Mouse (Mus musculus) mesoderm, embryonic 11.5 days (tissue): ENCODE measurements at regions not wholly inside any gene's neighbourhood (a gene's known extent, or its start where the extent isn't known, plus 50 kb on each side); places are given as distances from the start of the nearest gene placed in this dataset.
A peak's percentile ranks its signal among the peaks of the same experiment; 100 is the strongest.

ENCODE experiments used
- DNase-seq: peaks from one replicate; pipeline ENCODE4 v3.0.0-alpha.2; 2012; ENCODE audit warnings: low read depth, low spot score

DNA sequence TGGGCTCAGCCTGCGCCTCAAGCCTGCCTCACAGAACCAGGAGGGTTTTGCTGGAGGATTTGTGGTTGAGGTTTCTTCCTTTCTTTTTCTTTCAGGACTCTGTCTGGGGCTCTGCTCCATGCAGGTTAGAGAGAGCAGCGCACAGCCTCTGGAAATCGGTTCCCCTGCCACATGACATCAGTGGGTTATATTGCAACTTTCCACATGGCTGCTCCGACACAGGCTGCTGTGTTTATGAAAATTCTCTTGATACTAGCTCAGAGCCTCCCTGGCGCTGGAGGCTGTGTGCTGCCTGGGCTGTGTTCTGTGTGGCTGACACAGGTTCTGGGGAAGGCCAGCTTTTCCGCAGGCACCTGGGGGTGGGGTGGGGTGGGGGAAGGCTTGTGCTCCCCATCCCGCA, 178.7 kb upstream of the Gm4791 start:
- DNase-seq: no peak

DNA sequence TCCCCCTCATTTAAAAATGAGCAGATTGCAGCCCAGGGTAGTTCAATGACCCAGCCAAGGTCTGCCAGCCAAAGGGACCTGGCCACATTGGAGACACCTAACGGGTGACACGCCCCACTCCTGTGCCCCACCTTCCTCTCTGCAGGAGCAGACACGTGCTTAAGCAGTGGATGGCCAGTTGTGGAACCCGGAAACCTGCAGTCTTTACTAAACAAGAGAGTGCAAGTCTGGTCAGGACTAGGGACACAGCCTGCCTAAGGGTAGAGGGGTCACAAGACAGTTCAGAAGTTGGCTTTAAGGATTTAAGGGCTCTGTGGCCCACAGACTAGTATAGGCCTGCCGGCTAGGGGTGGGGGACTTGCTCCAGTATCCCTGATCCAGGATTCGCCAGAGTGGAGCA, 179.2 kb upstream of the Gm4791 start:
- no peak for DNase-seq

DNA sequence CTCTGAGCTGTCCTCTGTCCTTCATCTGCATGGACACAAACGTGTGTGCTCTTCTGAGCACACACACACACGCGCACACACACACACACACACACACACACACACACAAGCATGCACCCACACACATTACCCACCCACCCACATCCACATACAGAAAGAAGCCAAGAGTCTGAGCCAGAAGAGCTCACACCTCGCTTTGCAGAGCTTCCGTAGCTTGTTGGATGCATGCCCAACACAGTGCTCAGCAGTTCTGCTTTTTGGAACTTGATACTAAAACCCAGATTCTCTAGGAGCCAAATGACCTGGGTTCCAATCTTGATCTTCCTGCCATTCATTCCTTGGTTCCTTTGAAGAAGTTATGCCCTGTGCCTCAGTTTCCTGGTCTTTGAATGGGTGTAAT, 182.4 kb upstream of the Gm4791 start:
- DNase-seq: no peak

DNA sequence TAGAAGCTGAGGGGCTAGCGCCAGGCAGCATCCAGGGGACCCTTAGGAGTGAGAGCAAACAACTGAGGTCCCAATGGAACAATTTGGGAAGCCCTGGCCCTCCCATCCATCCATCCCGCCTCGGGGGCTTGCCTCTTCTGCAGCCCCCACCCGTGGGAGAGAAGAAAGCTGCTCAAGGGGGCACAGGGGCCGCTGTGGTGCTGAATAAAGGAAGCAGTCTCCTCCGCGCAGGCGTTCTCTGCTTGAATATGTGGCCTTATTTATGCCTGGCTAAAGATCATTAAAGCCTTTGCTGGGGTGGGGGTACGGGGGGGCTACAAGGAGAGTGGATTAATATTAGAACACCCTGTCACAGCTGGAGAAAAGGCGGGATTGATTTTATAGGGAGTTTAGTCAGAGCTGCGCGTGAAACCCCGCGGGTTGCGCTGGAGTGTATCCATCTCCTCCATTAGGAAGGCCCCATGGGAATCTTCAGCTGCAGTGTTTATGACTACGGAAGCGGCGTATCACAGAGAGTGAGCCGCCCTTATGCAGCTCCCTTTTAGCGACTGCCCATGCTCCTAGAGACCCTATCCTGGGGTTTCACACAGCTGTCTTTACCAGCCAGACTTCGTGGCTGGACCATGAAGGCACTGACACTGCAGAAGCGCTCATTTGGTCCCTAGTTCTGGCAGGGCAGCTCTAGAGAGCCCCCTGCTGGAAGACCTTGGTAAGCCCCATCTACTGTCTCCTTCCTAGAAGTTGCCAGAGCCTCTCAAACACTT, 183.9 kb upstream of the Gm4791 start:
- DNase-seq: peak; percentile 87

DNA sequence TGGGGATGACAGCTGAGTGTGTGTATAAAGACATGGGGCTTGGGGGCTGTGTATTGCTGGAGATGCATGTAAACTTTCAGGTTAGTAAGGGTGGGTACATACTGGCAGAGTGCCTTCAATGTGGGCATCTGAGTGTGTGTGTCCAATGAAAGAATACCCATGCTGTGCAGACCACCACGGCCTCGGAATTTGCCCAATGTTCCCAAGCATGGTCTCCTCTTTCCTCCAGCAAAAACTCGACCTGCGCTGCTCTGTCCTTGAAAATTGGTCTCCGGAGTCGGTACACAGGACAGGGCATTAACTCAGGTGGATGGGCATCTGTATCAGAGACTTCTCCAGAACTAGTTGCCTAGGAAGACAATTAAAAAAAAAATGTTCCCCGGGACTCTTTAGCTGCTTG, 188.3 kb upstream of the Gm4791 start:
- DNase-seq: no peak

DNA sequence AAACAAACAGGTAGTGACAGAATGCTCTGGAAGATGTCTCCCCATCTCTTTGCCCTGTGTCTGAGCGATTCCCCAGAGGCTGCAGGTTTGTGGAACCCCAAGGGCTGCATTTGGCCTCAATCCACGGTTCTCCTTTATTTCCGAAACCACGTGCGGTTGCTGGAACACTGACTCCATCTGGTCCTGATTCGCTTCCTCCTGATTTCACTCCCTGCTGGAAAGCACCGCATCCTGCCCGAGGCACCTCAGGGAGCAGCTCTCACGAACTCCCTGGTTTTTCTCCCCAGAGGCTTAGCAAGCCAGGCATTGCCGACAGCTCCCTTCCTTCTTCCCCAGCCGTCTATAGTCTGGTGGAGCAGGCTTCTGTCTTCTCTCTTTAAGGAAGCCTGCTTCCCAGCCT, 203.1 kb upstream of the Gm4791 start:
- DNase-seq: no peak

DNA sequence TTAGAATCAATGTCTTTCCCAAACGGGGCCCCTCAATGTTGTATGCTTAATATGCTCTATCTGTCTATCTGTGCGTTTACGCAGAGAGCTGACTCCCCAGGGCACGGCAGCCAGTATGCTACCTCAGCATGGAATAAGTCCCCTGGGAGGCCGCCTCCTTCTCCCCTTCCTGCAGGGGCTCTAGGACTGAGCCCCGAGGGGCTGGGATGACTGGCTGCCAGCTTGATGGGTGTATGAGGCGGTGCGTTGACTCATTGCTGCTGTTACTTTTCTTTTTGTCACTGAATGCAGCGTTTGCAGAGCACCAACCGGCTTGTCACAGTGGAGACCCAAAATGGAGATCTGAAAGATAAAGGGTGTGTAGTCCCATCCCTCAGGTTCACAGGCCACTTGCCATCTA, 209.5 kb upstream of the Gm4791 start:
- no peak for DNase-seq

DNA sequence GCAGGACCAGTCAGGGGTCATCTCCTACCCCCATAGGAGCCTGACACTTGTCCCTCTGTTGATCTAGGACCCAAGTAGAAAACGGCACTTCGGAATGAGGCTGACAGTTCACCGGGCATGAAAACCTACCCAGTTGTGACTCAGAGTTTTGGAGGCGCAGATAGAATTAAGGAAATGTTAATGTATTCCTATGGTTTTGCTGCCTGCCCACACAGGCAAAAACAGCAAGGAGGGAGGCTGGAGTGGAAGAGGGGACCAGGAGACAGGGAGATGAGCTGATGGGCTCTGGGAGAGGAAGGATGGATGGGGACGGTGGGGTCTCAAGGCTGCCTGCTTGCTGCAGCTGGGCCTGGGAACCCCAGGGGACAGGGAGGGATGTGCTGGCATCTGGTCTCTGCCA, 210.1 kb upstream of the Gm4791 start:
- DNase-seq: no peak

DNA sequence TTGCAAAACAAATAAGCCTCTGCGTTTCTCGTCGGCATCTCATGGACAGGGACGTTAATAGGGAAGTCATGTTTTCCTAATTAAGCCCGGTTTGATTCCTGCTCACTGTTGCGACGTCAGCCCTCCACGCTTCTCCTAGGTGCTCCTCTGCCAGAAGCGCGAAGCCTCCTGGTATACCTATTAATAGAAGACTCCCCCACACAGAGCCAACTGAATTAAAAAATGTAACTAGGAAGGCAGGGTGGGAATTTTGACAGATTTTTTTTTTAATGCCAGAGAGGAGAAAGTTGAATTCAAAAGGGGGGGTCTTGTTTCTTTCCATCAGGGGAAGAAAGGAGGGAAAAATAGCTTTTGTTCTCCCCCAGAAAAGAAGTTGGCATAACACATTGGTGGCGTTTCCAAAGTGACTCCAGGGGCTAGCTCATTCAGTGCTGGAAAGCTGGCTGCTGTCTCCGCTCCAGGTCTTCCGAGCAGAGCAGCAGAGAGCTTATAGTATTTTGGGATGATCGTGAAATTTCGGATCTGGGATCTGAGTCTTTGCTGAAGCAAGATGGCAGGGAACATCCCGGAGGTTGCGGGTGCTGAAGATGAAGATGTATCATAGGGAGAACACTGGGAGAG, 214.1 kb upstream of the Gm4791 start:
- DNase-seq: no peak

DNA sequence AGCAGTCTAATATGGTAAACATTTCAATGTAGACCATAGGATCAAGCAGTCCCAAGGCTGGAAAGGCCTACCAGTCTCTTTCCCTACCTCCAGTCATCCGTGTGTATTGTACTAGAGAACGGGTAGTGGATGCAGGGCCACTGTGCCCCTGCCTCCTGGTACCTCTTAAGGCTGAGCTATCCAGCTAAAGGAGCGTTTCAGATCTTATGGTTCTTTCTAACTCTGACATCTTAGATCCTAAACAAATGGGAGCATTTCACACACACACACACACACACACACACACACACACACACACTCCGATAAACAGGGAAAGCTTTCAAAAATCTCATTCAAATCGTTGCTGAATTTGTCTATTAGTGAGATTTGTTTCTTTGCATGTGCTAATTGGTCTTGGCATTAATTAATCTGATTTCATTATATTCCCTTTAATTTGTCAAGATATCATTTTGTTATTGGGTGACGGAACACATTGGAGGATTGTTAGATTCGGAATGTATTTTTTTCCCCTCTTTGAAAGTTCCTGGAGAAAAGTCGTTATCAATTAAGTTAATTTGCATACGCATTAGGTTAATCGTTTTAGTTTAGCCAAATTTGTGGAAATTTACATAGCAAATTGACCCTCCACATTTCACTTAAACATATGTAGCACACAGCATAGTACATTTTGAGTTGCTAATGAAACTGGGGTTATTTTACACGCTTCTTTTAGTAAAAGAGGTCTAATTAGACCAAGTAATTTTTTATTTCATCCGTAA, 214.8 kb upstream of the Gm4791 start:
- no peak for DNase-seq

DNA sequence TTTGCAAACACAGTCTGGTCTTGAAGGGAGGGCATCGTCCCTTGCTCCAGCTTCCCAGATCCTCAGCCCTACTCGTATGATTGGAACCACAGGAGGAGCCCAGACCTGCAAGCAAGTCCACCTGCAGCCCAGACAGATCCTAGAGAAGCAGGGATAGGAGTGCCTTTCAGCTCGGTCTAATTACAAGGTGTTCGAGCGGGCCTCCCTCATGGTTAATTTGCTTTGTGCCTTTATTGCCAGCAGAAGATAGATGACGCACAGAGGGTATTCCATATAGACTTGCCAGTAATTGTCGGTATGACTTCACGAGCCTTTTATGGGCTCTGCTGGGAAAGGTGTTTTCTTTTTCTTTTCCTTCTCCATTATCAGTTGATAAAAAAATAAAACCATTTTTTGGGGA, 216.9 kb upstream of the Gm4791 start:
- no peak for DNase-seq

DNA sequence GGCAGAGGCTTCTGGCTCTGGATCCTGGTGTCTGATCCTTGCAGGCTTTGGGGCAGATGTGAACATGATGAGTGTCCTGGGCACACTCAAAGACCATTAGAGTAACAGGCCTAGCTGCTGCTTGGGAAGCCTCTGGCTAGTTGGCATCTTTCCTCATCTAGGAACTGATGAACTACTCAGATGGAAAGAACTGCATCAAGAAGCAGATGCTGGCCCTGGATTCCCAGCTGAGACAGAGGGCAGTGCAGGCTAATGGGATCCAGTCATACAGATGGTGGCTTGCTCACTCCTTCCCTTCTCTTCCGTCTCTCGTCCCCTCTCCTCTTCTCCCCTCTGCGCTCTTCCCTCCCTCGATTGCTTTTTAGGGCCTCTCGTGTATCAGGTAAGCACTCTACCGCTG, 219.8 kb upstream of the Gm4791 start:
- DNase-seq: no peak

DNA sequence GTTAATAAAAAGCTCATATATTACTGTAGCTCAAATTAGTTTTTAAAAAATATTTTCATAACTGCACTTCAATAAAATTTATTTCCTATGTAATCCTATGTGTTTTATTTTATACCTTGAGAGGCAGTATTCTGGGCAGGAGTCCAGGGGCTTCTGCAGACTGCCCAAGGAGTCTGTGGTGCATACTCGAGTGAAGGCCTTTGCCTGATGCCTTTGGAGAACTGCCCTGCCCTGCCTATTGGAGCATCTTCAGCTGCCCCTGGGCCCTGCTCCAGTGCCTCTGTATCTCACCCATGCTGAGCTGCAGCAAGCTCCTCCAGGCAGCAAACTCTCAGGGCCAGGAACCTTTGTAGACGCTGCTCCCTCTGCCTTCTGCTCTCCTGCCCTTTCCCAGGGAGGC, 223.7 kb upstream of the Gm4791 start:
- no peak for DNase-seq

DNA sequence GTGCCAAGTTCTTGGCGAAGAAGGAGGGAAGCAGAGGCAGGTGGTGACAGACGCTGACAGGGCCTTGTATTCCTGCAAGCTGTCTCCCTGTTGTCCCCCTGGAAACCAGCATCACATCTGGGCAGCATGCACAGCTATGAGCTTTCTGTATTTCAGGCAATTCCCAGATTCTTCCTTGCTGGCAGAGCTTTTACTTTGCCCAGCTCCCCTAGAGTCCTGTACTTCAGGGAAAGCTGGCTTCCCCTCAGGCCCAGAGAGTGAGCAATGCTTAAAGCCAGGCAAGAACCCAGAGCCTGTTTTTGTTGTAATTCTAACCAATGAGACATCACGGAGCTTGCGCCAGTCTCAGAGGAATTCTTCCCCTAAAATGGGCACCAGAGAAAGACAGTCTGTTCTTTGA, 238.3 kb upstream of the Gm4791 start:
- DNase-seq: no peak

DNA sequence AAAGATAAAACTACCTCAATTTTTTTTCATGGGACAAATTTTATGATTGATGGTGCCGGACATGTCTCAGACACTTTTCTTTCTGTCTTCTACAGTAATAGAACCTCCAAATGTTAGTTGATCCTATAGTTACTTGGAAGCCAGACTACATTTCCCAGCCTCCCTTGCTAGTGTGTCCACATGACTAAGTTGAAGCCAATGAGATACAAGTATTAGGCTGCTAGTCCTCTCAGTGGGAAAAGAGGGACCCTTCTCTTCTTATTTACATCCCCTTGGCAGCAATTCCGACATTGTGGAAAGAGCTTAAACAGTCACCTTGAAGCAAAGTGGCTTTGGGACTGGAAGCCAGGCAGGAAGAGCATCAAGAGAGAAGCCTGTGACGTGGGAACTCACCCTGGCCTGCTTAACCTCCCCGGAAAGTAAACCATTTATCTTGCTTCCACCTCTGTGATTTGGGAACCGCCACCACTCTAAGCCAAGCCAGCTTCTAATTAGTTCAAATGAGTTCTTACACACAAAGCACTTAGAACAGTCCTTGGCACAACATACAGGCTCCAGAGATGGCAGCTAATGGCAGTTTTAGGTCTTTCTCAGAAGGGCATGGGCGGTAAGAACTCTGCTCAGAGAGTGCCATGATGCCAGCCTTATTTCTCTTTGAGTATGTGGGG, 241.4 kb upstream of the Gm4791 start:
- DNase-seq: no peak

DNA sequence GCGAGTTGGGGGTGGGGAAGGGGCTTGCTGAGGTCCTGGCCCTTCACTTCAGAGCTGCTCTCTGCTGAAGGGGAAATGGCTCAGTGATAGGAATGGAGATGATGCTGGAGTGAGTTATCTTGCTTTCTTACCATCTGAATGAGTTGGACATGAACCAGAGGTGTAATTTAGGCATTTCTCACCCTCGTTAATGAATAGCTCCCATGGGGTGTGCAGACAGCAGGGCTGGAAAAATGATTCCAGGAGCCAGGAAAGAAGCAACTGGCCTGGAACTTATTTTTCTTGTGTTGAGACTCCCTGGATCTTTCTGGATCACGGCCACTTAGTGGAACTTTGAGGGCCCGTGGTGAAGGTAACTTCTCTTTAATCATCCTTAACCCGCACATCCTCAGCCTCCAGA, 246.6 kb upstream of the Gm4791 start:
- no peak for DNase-seq

DNA sequence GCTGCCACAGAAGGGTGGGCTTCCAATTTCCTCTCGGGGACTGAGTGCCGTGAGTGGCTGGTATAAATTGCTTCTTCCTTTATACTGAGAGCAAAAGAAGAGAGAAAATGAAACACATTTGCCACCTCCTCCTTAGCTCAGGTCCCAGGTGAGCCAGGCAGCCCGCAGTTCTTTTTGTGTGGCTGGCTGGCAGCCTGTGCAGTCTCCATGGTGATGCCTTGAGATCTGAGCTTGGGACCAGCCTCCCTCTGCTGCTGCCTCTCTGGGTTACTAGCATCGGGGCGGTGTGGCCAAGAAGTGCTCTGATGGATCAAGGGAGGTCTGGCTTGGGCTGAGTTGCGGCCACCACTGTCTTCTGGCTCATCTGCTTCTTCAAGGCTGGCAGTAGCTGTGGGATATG, 249.1 kb upstream of the Gm4791 start:
- no peak for DNase-seq

DNA sequence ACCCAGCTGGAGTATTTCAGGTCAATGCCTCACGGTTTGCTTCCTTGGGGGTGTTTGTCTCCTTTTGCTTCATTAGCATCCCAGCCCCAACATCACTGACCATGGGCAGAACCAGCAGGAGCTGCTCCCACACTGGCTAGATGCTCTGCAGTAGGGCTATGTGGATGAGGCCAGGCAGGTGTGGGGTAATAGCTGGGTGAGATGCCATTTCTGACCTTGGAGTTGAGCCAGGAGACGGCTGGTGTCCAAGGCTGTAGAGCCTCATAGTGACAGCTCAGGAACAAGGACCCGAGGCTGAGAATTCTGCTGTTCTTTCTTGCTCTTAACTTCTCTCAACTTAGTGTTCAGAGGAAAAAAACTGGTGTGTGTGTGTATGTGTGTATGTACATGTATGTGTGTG, 252.3 kb upstream of the Gm4791 start:
- DNase-seq: no peak

DNA sequence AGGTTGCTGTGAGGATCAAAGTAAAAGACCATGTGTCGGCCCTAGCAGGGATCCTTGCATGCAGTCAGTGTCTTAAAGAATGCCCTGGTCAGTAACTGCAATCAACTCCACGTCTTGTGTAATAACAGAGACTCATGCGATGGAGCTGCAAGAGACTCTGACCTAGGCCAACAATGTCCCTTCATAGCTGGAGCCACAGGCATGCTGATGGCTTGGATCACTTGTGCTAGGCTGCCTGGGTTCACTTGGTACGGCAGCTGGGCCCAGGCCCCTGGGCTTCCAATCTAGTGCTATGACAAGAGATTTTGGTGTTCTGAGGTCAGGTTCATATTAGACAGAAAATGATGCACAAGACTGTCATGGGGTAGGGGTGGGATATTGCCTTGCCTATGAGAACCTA, 258.0 kb upstream of the Gm4791 start:
- no peak for DNase-seq

DNA sequence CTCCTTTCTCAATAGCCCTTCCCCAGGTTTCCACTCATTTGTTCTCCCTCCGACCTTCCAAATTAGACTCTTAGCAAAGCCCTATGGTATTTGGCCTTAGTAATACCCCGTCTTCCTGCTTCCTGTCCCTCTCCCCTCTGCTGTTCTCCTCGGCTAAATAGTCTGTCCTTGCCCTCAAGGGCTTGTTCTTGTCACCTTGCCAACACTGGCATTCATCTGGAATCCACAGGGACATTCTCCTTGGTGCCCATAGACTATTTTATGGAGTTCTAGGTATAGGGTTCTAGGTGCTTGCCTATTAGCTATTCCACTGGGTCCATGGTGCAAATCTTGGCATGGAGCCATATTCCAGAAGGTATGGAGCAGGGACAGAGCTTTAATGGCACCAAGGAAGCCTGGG, 259.2 kb upstream of the Gm4791 start:
- no peak for DNase-seq

DNA sequence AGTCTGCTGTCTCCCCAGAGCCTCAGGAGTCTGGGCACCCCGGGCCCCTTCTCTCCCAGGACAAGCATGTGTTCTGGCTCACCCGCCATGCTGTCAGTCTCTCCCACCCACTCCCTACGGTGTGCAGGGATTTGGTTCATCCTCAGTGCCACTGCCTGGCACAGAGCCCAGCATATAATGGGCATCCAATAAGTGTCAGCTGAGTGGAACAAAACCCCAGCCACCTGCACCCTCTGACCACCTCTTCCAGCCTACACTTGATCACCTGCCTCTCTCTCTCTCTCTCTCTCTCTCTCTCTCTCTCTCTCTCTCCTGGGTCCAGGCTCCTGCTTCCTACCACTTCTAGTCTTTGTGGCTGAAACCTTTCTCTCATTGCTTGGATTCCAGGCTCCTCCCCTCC, 259.9 kb upstream of the Gm4791 start:
- DNase-seq: no peak

DNA sequence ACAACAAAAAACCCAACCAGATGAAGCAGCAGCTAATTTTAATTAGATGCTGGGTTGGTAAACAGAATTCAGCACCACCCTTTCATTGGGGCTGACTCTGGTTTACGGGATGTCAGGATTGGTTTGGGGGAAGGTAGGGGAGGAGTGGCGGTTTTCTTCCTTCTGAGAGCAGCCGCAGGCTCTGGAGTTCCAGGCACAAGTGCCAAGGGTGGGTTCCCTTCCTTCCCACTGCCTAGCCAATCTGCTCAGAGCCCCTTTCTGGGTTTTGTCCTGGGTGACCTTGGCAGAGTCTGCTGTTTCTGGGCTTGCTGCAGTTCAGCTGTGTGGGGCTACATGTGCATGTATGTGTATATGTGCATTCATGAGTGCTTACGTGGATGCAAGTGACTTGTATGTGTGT, 260.5 kb upstream of the Gm4791 start:
- DNase-seq: no peak

DNA sequence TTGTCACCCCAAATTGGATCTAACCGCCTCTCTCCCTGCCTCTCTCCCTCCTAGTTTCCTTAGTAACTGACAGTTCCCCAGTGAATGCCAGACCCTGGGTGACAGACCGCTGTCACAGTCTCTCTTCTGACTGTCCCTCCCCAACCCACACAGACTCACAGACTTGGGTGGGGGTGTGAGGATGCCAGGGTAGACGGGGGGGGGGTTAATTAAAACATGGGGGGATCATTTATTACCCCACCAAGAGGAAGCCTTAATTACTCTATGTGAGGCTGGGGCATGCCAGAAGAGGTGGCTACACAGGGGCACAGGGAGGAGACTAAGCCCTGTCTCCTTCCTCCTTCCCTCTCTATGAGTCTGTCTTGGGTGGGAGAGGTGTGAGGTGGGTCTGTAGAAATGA, 261.1 kb upstream of the Gm4791 start:
- DNase-seq: no peak
